Mouse (Mus musculus) left cerebral cortex, postnatal 36 days (tissue): ENCODE results near the gene Vmn1r21. TPM values are rescaled to one million over a fixed set of nuclear protein-coding genes. Genes with fewer than 3 reads are reported as not detected.
A peak's percentile ranks its signal among the peaks of the same experiment; 100 is the strongest.
"Not testable (repeated sequence)": the region's sequence is repeated elsewhere in the genome, so short reads cannot be mapped to it uniquely, and the experiment has no call there.

Experiments
- DNase-seq, 2 experiments: peaks; one replicate each; pipeline ENCODE4 v3.0.0; 2021 to 2022; ENCODE audit warnings: low spot score in 2 of 2, mixed read lengths in 1 of 2
- intact Hi-C: fragments of 180-260 bp; cut with DNase I; formaldehyde crosslinking; loops from one replicate; pipeline ENCODE4 v1.15.1; 2025
- total RNA-seq, 2 experiments: library from RNA; stranded (reverse); gene quantifications; 2 replicates each; pipeline ENCODE4 v1.2.3; 2021

The Vmn1r21 gene
- total RNA-seq = not detected

DNA sequence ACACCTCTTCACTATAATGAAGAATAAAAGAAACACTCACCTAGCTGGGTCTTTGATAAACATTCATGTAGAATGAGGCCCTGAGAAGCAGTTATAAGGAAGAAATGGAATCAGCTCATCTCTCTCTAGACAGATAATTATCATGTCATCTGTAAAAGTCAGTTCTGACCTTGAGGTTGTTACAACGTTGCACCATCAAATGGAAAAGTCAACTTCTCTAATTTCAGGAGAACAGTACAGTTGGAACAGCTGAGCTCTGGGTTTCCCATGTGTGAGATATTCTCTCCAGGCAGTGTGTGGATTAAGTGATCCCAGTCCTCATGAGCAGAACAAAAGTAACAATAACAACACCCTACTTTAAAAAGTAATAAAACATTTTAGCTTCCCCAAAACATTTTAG lies at the start of gene Vmn1r21:
Gene Vmn1r21 (minus strand): TSS at position 58 of the 400 bp plus-strand sequence.
- intact Hi-C loops = loop anchor here (10.0 kb wide), 1 partner anchor 245 kb away; no protein-coding TSS in a partner anchor
- no peak for DNase-seq

DNA sequence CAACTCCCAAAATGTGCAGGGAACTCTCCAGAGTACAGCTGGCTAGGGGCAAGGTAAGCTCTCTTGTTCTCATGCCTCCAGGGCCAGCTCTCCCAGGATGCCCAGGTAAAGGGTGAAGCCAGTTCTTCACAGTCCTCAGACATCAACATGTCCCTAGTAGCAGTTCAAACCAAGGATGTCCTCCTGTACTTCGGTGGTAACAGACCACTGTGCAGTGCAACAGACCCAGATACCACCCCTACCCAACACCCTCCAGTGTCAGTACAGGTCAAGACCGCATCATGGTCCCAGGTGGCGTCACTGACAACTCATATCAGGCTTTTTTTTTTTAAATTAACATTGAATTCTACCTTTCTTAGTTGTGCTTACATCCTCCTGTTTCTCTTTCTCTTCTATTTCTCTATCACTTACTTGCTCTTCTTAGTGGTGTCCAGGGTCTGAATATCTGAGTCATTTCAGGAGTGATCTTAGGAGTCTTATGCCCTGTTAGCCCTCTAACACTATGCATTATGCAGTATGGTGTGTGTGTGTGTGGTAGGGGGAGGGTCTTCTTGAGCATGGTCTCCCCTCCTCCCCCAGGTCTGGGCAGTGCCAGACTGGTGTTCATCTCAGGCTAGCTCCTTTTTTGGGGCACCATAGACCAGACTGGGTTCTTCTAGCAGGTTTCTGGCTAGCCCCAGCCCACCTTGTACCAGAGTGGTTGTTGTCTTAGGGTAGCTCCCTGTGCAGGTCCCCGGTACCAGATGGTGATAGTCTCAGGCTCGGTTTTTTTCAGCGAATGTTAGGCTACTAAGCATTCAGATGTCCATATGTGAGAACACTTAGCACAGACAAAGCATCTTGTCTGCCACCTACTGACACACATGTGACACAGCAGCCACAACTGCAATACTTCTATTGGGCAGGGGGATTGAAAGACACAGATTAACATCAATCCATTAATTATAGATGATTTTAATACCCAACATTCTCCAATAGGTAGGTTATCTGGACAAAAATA lies 9.2 kb upstream of the Vmn1r21 start:
- intact Hi-C loops = loop anchor here (5.0 to 10.0 kb wide), 2 partner anchors 117 to 255 kb away; no protein-coding TSS in a partner anchor
- DNase-seq = peak in 1 of 2 experiments; percentile 15

DNA sequence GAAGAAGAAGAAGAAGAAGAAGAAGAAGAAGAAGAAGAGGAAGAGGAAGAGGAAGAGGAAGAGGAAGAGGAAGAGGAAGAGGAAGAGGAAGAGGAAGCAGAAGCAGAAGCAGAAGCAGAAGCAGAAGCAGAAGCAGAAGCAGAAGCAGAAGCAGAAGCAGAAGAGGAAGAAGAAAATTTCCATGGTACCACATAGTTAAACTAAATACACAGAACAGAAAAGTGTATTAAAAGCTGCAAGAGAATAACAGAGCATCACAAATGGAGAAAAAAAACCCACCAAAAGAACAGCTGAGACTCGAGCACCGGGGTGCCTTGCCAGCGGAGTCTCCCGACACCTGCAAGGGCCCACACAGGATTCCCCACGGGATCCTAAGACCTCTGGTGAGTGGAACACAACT lies 1.0 kb upstream of the Vmn1r21 start:
- intact Hi-C loops = loop anchor here (10.0 kb wide), 1 partner anchor 246 kb away; no protein-coding TSS in a partner anchor
- DNase-seq = not testable (repeated sequence)

DNA sequence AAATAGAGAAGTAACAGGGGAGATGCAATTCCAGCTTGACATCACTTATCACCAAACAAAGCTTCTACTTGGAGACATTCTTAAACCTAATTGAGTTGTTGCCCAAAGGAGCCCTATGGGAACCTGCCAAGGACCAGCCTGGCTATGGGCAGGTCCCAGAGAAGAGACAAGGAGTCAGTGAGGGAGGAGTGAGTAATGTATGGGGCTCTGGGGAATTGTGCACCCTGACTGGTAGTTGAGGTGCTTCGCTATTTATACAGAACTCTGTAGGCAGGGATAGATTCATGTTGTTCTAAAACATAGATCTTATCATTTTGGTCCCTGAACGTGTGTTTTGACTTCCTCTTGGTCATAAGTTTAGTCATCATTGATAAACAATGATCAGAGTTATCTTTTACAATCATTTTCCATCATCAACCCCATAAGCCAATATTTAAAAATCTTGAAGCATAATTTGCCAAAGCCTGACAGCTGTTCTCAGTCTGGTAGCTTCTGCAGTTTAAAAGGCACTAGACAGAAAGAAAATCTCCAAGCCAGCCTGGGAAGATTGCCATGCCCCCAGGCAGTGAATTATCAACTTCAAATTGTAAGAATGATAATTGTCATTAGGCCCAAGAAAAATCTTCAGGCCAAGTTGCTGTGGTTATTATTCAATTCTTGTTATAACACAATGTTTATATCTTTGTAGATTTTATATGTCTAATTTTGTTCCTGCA lies 10.3 kb downstream of the Vmn1r21 start:
- no peak for DNase-seq
- intact Hi-C loops = no loop called here

DNA sequence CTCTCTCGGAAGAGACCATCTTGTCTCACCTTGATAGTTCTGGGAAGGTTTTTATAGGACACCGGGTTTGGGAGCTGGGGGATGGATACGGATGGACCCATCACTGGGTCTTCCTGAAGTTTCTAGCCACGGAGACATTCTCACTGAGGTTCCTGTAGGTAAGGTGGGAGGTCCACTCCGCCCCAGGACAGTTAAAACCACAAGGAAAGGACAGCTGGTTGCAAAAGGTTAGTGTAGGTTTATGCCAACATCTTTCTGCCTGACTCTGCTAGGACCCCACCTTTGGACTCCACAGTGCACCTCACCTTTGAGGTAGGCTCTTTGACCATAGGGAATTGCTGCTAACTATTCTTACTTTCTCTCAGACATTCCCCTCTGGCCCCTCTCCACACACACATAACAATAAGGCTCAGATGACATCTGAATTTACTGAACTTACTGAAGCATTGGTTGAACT lies 24.9 kb downstream of the Vmn1r21 start:
- DNase-seq = no peak
- intact Hi-C loops = no loop called here

DNA sequence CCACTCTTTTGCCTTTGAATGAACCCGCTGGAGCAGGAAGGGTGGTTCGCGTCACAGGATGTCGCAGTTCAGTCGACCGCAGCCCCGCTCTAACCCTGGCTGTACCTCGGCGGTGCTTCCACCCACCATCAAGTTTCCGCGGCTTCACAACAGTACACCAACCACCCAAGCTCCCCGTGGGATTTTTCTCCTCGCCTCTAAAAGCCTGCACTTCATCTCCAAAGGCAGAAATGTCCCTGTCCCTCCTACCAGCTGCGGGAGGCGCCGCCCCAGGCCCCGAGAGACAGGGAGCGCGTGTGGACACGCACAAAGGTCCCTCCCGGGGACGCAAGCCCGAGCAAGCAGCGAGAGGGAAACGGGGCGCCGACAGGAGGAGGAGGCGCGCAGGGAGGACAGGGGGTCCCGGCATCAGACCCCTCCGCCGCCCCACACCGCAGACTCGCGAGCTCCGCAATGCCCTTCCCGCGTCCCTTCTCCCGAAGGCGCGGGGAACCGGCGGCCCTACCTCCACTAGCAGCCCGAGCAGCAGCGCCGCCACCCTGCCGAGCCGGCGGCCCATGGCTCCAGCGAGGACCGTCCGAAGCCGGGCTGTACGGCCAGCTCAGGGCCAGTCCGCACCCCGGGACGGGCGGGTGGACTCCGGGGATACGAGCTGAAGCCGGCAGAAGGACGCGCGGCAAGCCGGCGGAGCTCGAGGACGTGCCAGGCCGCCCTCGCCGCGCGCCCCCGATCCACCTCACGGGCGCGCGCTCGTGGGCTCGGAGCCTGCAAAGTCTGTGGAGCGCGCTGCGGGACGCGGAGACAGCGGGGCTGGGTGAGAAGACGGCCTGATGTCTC lies 25.5 kb downstream of the Vmn1r21 start, which contains the start of gene Vopp1:
Gene Vopp1 (minus strand): TSS at position 738 of the 837 bp plus-strand sequence.
- intact Hi-C loops = loop anchor here (5.0 kb wide), 1 partner anchor 122 kb away; the partner anchor contains the start of gene Lancl2
- peak; percentile 79 to 85 for DNase-seq

DNA sequence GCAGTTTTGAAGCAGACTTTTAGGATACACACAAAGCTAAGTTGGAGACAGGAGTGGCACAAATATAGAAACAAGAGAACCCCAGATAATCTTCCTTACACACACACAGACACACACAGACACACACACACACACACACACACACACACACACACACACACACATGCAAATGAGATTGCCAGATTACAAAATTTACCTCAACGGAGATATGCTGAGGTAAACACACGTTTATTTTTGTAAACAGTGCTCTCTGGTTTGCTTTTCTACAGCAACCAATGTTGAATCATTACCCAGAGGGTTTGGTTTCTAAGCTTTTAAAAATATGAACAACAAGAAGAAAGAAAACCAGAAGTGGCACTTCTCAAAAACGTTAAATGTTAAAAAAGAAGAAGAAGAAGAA lies 26.7 kb downstream of the Vmn1r21 start:
- no peak for DNase-seq
- intact Hi-C loops = loop anchor here (5.0 kb wide), 1 partner anchor 121 kb away; the partner anchor contains the start of gene Lancl2

DNA sequence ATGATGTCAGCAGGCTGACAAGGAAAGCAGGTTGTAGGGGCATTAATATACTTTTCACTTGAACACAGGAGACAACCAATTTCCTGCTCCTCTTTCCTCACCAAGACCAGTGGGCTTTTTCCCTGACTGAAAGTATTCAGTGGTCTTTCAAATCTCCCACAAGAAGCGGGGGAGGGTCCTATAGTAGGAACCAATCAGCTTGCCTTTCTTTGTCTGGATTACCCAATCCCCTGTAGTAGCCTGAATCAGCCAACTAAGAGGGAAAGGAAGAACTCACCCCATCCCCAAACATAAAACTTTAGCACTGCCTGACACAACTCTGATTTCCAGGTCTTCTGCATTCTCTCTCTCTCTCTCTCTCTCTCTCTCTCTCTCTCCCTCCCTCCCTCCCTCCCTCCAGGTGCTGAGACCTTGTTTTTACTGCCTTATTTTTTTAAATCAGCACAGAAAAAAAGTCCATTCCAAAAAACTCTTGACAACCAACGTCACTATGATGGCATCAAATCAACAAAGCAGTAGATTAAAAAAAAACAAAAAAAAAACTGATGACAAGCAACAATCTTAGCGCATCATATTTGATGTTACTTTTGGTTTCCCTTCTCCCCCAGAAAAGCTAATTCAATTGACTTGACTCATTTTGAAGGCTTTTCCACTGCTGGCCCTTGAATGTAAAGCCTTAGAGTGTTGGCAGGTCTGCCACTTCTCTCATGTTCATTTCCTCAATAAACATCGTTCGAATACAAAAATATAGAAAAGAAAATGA lies 27.3 kb downstream of the Vmn1r21 start:
- DNase-seq = no peak
- intact Hi-C loops = loop anchor here (5.0 kb wide), 1 partner anchor 121 kb away; the partner anchor contains the start of gene Lancl2

DNA sequence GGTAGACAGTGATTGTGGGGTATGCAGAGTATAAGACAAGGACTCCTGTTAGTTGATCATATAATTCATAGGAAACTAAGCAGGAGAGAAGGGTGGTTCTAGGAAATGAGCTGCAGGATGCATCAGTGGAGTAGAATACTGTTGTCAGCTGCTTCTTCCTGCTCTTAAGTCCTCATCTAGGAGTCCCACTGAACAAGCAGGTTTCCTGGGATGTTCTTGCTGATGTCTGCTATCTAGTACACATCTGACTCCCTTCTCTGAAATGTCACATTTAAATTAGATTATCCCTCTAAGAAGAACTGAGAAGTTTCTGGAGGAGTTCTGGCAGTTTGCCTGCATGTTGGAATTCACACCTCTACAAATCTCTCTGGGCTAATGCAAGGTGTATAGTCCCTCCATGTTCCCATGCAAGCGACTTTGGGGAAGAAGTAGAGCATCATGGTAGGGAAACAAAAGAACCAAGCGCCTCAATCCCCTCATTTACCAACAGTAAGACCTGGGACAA lies 35.7 kb downstream of the Vmn1r21 start:
- DNase-seq = peak in 1 of 2 experiments; percentile 31
- intact Hi-C loops = no loop called here

DNA sequence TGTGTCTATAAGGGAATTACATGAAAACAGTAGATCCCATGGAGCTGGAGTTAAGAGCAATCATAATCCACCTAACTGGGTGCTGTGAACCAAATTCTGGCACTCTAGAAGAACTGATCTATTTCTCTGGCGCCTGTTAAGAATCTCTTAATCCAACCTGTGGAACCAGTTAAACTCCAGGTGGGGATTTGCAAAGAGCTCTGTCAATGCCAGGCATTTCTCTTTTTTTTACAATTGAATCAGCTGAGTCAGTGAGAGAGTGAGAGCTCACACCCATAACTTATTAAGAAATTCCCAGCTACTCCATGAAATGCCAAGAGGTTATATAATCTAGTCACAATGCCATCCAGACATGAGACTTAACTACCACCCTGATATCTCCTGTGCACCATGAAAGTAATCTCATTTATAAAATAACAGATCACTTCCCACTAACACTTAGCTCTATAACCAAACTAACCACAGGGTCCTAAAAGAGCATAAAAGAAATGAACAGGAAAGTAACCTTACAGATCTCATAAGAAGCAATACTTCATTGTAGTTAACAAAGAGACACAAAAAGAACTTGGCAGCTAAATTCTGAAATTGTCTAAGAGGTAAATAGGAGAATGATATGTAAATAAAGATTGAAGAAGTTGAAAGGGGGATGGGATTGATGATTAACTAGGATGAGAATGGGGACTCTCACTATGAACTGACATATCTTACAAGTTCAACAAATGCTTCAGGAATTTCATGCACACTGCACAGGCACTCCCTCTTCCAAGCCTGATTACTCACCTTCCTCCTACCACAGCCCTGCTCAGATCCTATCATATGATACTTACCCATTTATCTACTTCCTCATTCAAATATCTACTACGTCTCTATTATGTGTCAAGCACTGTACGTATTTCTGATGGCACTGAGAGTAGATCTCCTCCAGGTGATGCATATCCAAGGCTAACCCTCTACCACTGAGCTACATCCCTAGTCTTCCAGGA lies 38.1 kb downstream of the Vmn1r21 start:
- intact Hi-C loops = no loop called here
- DNase-seq = no peak

DNA sequence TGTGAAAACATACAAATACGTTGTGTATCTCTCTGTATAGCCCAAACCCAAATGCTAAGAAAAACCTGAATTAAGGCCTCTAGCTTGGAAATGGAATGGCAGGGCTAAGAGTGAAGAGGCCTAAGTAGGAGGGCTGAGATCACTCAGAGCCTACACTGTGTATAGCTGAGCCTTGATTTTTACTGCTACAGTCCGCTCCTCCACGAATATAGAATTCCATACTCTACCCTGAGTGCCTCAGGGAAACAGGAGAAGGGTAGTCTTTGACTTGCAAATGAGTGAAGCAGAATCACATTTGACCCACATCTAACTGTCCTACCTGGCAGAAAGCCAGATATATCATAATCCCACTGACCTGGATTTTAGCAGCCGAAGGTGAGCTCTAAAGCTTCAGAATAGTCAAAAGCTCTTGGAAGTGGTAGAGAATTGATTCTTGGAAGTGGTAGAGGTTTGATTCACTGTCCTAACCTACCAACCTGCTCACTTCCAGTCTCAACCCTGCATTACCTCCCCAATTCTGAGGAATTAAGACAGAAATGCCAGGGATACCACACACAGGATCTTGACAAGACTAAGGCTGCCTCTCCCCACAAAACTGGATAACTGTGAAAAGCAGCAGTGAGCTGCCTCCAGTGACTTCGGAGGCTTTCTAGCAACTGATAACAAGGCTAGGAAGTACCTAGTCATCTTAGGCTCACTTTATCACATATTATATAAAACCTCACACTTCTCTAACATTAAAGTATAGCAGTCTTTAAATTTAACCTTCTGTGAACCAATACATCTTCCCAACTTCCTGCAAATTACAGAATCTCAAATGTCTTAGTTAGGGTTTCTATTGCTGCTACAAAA lies 44.7 kb downstream of the Vmn1r21 start:
- intact Hi-C loops = no loop called here
- no peak for DNase-seq

DNA sequence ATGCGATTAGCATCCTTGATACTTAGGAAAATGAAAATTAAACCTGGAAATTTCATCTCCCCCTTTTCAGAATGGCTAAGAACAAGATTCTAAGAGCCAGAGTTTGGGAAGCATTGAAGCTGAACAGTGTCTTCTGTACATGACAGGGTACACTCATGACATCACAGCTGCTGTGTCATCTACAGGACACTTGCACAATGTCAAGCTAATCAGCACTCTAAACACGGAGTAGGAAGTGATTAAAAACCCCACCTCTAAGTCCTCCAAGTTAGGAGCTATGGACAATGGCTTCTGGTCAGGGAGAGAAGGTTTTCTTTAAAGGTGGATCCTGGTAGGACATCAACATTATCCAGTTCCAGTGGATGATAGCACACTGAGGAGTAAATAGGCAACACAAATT lies 47.0 kb downstream of the Vmn1r21 start:
- intact Hi-C loops = no loop called here
- DNase-seq = no peak

DNA sequence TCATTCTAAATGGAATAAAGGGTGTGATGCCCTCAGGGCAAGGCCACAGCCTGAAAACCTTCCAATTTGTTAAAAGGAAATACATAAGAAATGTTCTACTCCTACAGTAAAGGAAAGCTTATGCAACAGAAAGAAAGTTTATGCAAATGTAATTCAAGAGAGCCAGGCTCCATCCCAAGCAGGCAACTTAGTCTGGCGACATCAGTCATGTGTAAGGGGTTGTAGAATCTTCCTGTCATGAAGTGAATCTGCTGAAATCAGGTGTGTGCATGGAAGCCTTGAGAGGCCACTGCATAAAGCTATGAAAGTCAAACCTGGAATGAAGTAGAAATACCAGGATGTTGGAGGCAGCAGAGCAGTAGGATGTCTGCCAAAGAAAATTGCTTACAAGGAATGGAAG lies 51.2 kb downstream of the Vmn1r21 start:
- intact Hi-C loops = no loop called here
- peak in 1 of 2 experiments; percentile 26 for DNase-seq

DNA sequence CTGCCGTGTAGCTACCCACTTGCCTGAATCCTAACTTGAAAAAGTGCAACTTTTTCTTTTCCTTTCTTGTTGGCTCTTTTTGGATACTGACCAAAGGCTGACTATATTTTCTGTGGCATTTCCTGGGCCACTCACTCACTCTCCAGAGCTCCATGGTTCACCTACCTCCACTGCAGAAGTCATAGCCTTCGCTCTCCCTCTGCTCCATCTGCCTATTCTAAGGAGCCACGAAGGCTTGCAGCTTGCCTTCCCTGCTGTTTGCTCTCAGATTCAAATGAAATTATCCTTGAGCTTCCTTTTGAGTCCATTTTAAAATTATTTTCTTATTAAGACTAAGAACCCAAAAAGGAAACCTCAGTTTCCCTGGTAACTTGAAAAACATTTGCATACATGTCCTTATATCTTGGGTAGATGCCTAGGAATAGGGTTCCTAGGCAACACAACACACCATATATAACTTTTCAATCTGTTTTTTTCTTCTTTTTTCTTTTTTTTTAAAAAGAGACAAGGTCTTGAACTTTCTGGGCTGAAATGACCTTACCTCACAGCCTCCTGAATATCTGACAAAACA lies 53.2 kb downstream of the Vmn1r21 start:
- intact Hi-C loops = no loop called here
- DNase-seq = no peak

DNA sequence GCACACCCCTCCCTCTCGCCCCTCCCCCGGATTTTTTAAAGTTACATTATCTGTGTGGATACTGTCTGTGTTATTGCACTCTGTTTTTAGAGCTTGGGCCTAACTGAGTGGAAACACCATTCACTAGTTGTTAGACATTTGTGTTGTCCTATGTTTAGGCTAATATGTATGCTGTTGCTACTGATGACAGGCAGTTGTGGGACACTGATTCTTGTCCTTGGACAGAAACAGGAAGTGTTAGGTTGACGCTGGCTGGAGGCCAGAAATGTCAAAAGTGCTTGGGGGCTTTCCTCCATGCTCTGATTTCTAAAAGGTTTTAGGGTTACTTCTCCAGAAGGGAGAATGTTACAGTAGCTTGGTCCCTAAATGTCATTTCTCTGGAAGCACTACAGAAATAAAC lies 54.3 kb downstream of the Vmn1r21 start:
- intact Hi-C loops = no loop called here
- no peak for DNase-seq
